Mouse (Mus musculus): Measurements from ENCODE around the gene Atl2.

DNA sequence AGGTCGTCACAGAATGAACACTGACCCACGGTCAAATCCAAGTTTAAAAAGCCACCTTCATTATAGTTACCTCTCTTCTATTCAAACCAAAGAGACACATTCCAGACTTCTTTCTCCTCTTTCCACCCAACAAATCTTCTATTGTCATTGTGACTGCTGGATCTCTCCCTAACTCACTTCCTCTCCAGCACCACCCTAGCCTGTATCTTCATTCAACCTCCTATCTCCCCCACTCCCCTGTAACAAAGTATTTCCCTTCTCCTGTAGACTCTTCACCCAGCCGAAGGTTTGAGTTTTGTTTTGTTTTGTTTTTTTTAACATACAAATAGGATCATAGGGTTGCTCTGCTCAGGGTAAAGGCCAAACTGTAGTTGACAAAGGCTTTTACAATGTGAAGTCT is 1.7 kb upstream of the Atl2 start:
- TF ChIP-seq GATA1 (IDR thresholded peaks at IDR 0.05; ENCODE audit: borderline replicate concordance, low read length) (no peak), FLI1 (IDR thresholded peaks at IDR 0.05; ENCODE audit: low read length) (no peak)
